Mouse (Mus musculus) c-Kit-negative CD71-positive TER-119-positive erythroid progenitor cells, embryonic 14.5 days (primary cell): ENCODE measurements around the gene Nlrx1.
A peak's percentile ranks its signal among the peaks of the same experiment; 100 is the strongest.

Experiments used
- DNase-seq: peaks from one replicate; pipeline ENCODE4 v3.0.0-alpha.2; 2013; ENCODE audit warnings: low read depth, low spot score

The Nlrx1 gene

DNA sequence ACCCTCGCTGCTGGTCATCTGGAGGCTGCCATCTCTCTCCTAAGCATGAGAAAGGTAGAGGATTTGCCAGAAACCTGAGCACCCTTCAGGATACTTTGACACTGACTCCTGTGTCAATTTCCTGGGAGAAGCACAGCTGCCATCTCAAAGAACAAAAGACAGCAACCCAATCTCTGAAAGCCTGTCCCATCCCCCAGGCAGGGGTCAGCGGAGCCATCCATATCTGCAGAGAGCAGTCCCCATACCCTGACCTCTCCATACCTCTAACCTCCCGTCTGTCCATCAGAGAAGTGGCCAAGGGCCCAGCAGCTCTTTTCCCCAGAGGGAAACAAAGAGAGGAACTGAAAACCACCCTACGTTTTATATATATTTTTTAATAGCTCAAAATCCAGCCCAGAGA lies 31.8 kb downstream of the Nlrx1 start:
- no peak for DNase-seq

- peak; percentile 57 for DNase-seq
Observed at GRCm38 (mm10) chr9:44234479-44235427, 33.6 kb downstream of the Nlrx1 start.

- peak; percentile 96 for DNase-seq
Observed at GRCm38 (mm10) chr9:44233802-44234478, 34.5 kb downstream of the Nlrx1 start, which contains the start of gene Cbl. Gene Cbl, minus strand, starts transcription at chr9:44234049.

GRCm38 (mm10) chr9:44233021-44233801 lies 35.2 kb downstream of the Nlrx1 start:
- DNase-seq = peak; percentile 32

DNA sequence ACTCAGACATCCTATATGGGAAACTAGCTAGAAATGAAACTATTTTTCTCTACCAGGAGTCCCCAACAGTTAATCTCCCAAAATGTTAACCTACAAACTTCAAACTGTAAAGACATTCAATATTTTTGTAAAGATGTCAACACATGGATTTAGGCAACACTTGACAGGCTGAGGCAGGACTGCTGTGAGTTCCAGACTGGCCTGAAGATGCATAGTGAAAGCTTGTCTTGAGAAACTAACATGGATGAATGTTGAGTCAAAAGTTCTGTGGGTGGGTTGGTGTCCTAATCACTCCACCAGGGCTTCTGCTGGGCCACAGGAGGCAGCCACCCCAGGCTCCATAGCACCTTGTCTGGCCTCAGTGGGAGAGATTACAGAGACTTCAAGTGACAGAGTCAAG lies 36.8 kb downstream of the Nlrx1 start:
- DNase-seq = no peak

DNA sequence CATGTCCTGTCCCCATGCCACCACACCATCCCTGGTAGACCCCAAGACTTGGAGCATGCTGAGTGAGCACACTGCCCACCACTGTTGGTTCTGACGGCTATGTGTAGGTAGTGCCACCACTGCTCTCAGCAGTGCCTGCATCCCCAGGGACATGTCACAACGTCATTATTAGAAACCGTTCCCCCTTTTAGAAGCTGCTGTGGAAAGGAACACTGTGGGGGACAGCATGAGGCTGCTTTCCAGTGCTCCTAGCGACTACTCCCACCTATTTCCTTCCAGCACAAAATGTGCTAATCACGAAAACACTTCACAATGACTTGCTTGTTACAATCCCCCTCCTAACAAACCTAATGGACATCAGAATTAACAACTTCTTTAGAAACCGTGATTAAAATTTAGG lies 42.4 kb downstream of the Nlrx1 start:
- no peak for DNase-seq

- no peak for DNase-seq
Observed at GRCm38 (mm10) chr9:44213538-44213937, 54.9 kb downstream of the Nlrx1 start.

DNA sequence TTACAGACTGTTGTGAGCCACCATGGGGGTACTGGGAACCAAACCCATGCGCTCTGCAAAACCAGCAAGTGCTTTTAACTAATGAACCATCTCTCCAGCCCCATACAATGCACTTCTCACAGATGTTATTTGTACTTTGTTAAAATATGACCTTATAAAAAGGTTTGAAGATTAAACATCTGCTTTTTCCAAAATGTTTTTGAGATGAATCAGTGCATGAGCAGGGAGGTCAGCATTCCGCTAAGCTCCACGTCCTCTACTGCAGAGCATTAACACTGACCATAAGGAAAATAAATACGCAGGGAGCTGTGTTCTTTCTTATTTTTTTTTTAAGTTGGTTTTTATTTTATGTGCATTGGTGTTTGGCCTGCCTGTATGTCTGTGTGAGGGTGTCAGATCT lies 56.0 kb downstream of the Nlrx1 start:
- DNase-seq = no peak

DNA sequence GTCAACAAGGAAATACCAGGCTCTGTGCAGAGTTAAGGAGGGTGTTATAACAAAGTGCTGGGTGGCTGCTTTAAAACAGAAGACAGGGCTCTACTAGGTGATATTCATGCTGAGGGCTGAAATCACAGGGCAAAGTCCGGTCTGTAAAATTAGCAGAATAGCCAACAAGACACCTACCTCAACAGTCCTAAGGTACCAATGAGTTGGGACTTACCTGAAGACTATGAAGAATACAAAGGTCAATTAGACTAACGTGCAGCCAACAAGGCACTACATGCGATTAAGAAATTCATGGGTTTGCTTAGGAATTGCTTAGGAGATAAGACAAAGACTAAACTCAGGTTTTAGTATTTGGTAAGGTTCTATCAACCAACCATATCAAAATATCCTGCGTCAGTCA lies 59.0 kb downstream of the Nlrx1 start:
- DNase-seq = no peak

DNA sequence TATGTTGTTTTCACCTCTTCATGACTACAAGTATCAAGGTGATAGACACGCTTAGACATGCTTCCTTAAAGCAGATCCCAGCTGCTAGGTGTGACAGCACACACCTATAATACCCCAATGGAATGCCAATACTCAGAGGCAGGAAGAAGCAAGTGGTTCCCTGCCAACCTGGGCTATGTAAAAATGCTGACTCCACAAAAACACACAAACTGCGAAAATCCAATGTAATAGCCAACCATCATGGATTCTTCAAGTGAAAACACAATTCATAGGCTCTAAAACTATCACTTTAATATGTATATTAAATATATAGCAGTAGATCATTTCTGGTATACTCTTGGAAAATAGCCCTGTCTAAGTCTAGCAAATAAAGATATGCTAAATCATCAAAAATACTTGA lies 60.6 kb downstream of the Nlrx1 start:
- no peak for DNase-seq
